Mouse (Mus musculus) gastrocnemius, adult 18-20 months (tissue): ENCODE measurements around the gene Olfr1394. TPM values are rescaled to one million over a fixed set of nuclear protein-coding genes. Genes with fewer than 3 reads are reported as not detected.
A peak's percentile ranks its signal among the peaks of the same experiment; 100 is the strongest.
"Not testable (repeated sequence)": the region's sequence is repeated elsewhere in the genome, so short reads cannot be mapped to it uniquely, and the experiment has no call there.

Source experiments
- DNase-seq: peaks from one replicate; pipeline ENCODE4 v3.0.0; 2021; ENCODE audit warnings: low spot score
- total RNA-seq, 2 experiments: library from RNA; stranded (reverse); gene quantifications; 2 replicates each; pipeline ENCODE4 v1.2.3; 2021

Gene Olfr1394
- total RNA-seq, 2 experiments from 2014 or later: not detected

DNA sequence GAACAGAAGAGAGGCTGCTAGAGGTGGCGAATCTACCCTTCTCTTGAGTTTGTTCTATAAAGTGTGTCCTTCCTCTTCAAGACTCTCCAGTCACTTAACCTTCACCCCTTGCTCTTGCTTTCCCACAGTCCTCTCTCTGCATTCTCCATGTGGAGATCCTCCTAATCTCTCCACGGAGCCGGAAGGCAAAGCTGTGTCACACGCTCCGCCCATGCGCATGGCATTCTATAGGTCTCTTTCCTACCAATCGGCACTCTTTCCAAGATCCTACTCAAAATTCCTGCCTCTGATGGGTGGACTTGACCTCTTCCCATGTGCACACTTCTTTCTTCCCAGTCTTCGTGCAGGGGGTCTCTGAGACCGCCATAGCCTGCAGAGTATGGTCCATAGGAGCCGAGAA, 33.5 kb downstream of the Olfr1394 start:
- no peak for DNase-seq

DNA sequence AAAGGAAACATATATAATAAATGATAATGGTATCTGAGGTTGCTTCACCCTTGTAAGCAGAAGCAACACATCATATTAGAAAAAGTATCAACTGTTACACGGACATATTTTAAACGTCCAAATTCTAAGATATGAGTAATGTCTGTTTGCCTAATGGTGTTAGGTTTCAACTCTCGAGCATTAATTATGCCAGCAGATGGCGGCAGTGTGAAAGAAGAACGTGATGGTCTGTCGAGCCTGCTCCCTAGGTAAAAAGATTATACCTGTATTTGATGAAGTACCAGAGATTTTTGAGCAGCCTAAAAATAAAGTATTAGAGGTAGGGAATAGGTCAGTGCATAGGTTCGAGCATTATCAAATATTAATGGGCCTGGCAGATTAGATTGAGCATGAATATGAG, 35.6 kb downstream of the Olfr1394 start:
- DNase-seq: peak; percentile 60

- DNase-seq: no peak
These were observed 36.9 kb downstream of the Olfr1394 start for GRCm38 (mm10) chr11:49191083-49191482.

GRCm38 (mm10) chr11:49194771-49195170, 40.6 kb downstream of the Olfr1394 start:
- not testable (repeated sequence) for DNase-seq

- DNase-seq: no peak
These were observed 41.7 kb downstream of the Olfr1394 start for GRCm38 (mm10) chr11:49195819-49196322.

- DNase-seq: no peak
These were observed 46.5 kb downstream of the Olfr1394 start for GRCm38 (mm10) chr11:49200666-49201065.

GRCm38 (mm10) chr11:49201142-49201541, 47.0 kb downstream of the Olfr1394 start:
- DNase-seq: no peak

DNA sequence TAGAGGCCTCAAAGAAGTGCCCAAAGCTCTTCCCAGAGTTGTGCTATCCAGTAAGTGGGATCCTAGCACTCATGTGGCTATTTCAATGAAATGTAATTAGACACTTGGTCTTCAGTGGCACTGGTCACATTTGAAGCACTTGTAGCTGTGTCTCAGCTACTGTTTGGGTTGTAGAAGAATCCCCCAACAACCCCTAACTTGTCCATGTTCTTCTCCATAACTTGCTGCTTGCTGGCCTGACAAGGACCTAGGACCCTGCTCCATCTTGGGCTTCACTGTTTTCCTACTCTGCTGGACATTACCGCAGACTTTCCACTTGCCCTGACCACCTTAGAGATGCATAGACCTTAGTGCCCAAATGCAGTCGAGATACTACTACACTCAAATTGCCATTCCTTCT, 47.9 kb downstream of the Olfr1394 start:
- no peak for DNase-seq

- no peak for DNase-seq
These were observed 48.4 kb downstream of the Olfr1394 start for GRCm38 (mm10) chr11:49202523-49203061.

GRCm38 (mm10) chr11:49203129-49203768, 49.1 kb downstream of the Olfr1394 start, which contains the start of gene Zfp62:
TSS of gene Zfp62 (plus strand) at chr11:49203292.
- DNase-seq: peak; percentile 95

DNA sequence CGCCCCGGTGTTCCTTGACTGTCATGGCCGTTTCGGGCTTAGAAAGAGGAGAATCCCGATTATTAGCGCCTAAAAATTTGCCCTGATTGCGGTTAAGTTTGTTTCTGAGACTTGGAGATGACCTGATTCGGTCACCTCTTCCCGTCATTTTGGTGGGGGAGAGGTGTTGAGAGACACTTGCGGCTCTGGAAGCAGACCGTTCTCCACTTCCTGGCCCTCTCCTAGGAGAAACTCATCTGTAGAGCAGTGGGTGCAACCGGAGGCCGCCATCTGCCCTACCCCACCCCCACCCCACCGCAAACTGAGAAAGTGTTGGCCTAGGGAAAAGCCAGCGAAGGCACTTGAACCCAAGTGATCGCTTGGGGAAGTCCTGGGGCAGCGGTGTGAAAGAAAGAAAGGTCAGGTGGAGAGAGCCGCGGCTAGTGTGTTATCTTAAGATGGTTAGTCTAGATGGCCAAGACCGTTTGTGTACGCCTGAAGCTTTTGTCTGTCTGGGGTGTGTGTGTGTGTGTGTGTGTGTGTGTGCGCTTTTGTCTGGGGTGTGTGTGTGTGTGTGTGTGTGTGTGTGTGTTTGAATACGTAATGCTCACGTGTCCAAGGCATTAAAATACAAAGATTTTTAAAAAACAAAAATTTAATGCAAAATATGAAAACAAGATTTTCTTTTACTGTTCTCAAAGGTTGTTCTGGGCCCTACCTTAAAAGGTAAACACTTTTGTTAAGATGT, 49.8 kb downstream of the Olfr1394 start:
- no peak for DNase-seq

DNA sequence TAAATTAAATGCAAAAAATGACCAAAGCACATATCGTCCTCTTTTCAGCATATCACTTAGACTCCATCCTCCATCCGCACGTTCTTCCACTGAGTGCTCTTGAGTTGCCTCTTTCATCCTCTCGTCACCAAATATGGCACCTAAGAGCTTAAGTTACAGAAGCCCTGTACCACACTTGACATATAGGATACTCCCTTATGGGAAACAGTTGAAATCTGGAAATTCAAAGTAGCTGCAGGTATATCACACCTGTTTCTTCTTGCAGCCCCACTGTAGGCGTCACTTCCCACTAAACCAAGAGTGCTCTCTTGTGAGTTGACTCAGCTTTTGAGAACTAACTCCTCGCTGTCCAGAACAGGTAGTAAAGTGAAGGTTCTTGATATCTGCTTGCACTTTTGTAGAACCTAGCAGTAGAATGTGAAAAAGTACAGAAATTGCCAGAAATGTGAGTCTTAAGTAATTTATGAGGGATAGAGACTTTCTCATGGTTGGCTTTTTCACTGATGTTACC, 51.0 kb downstream of the Olfr1394 start:
- no peak for DNase-seq

GRCm38 (mm10) chr11:49207495-49207894, 53.3 kb downstream of the Olfr1394 start:
- no peak for DNase-seq

Other genes starting within 250 kb of the Olfr1394 start
- gene Psme2b, start 208.2 kb upstream of the Olfr1394 start, total RNA-seq: 1 to 10 TPM in 1 of 2 experiments, under 1 TPM in 1; 0.88 to 1.1 TPM
- gene Olfr56, start 175.5 kb upstream of the Olfr1394 start, total RNA-seq: not detected
- 1 to 10 TPM in 1 of 2 experiments, under 1 TPM in 1; 0.87 to 1.9 TPM for gene 9930111J21Rik1, start 175.0 kb upstream of the Olfr1394 start, total RNA-seq
- 1 to 10 TPM in 1 of 2 experiments, under 1 TPM in 1; 0.55 to 1.1 TPM for gene Gm12185, start 162.2 kb upstream of the Olfr1394 start, total RNA-seq
- 1 to 10 TPM; 1.9 to 9.7 TPM for gene Tgtp1, start 160.2 kb upstream of the Olfr1394 start, total RNA-seq
- gene 9930111J21Rik2, start 103.1 kb upstream of the Olfr1394 start, total RNA-seq: 1 to 10 TPM; 1.4 to 3.2 TPM
- gene Tgtp2, start 90.2 kb upstream of the Olfr1394 start, total RNA-seq: 1 to 10 TPM in 1 of 2 experiments, not detected in 1; 2.5 TPM
- gene Ifi47, start 77.8 kb upstream of the Olfr1394 start, total RNA-seq: 1 to 10 TPM; 1.1 to 2.3 TPM
- not detected for gene Olfr1396, start 39.5 kb upstream of the Olfr1394 start, total RNA-seq
- gene Olfr1395, start 12.1 kb upstream of the Olfr1394 start, total RNA-seq: not detected
- gene Btnl9, start 32.8 kb downstream of the Olfr1394 start, total RNA-seq: 1 to 10 TPM; 1.1 to 1.8 TPM
- 10 to 100 TPM; 27.4 to 28.3 TPM for gene Zfp62, start 48.9 kb downstream of the Olfr1394 start, total RNA-seq
- 10 to 100 TPM; 41.0 to 49.9 TPM for gene Mgat1, start 89.8 kb downstream of the Olfr1394 start, total RNA-seq
- under 1 TPM in 1 of 2 experiments, not detected in 1; 0.09 TPM for gene Olfr1393, start 123.9 kb downstream of the Olfr1394 start, total RNA-seq
- gene Olfr1392, start 130.9 kb downstream of the Olfr1394 start, total RNA-seq: not detected
- not detected for gene Olfr10, start 150.4 kb downstream of the Olfr1394 start, total RNA-seq
- not detected for gene Olfr1391, start 168.4 kb downstream of the Olfr1394 start, total RNA-seq
- gene Olfr1390, start 180.8 kb downstream of the Olfr1394 start, total RNA-seq: not detected